ENCODE assay signal across 32 mouse cellular contexts in the genomic region with DNA sequence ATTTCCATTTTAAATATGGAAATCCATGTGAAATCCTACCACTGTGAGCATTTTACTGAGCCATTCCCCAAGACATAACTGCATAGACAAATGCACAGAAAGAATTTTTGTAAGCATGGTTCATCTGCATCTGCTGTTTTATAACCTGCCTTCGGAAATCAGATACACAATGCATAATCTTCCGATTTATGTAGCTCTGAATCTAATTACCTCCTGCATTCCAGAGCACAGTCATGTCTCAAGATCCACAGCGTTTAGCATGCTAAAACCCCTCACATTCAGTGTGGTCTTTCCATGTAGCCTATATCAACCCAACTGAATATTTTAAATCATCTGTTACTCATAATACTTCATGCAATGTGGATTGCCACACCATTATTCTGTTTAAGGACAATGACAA.
"Had no signal": no experiment of that assay in that cellular context is flagged by ENCODE, and none has a peak within 500 bp of the region (broad histone marks: within the 10 kb centered on the region; RNA-seq: fewer than 3 reads in every experiment).

No protein-coding gene starts in this region.

- H3K9me3 ChIP-seq: limb, embryonic 10.5 days; limb, embryonic 12.5 days; limb, embryonic 13.5 days; limb, embryonic 15.5 days; liver, embryonic 12.5 days; liver, embryonic 13.5 days; liver, embryonic 15.5 days; lung, embryonic 15.5 days; megakaryocyte, embryonic 14.5 days; midbrain, embryonic 10.5 days; midbrain, embryonic 12.5 days; midbrain, embryonic 13.5 days; midbrain, embryonic 15.5 days; neural tube, embryonic 12.5 days had no signal

- H3K4me2 ChIP-seq: limb, embryonic 12.5 days; limb, embryonic 13.5 days; limb, embryonic 15.5 days; liver, embryonic 11.5 days; liver, embryonic 12.5 days; liver, embryonic 13.5 days; liver, embryonic 15.5 days; lung, embryonic 14.5 days; lung, embryonic 15.5 days; midbrain, embryonic 11.5 days; midbrain, embryonic 12.5 days; midbrain, embryonic 13.5 days; midbrain, embryonic 15.5 days; neural tube, embryonic 12.5 days had no signal

- DNase-seq: left cerebral cortex, postnatal 4 days; liver; liver, embryonic 13.5 days; liver, postnatal 0 days; lung, adult 18-20 months; lung, adult 2 months; lung, embryonic 14.5 days; lung, postnatal 10 days; lung, postnatal 14 days; lung, postnatal 36 days; lung, postnatal 4 days; midbrain, embryonic 14.5 days had no signal

- H3K9ac ChIP-seq: limb, embryonic 12.5 days; limb, embryonic 13.5 days; limb, embryonic 15.5 days; liver, embryonic 12.5 days; liver, embryonic 13.5 days; liver, embryonic 14.5 days; liver, embryonic 15.5 days; liver, postnatal 0 days; lung, embryonic 14.5 days; lung, embryonic 15.5 days; midbrain, embryonic 12.5 days; midbrain, embryonic 13.5 days; midbrain, embryonic 15.5 days; neural tube, embryonic 12.5 days had no signal

- H3K4me3 ChIP-seq: limb, embryonic 10.5 days; limb, embryonic 12.5 days; limb, embryonic 13.5 days; limb, embryonic 15.5 days; liver, embryonic 12.5 days; liver, embryonic 13.5 days; liver, embryonic 15.5 days; lung, embryonic 15.5 days; megakaryocyte, embryonic 14.5 days; midbrain, embryonic 10.5 days; midbrain, embryonic 12.5 days; midbrain, embryonic 13.5 days; midbrain, embryonic 15.5 days; myocyte; neural tube, embryonic 12.5 days had no signal

- H3K27me3 ChIP-seq: limb, embryonic 12.5 days; limb, embryonic 13.5 days; limb, embryonic 15.5 days; liver, embryonic 12.5 days; liver, embryonic 13.5 days; liver, embryonic 15.5 days; lung, embryonic 15.5 days; megakaryocyte, embryonic 14.5 days; midbrain, embryonic 12.5 days; midbrain, embryonic 13.5 days; midbrain, embryonic 15.5 days; neural tube, embryonic 12.5 days had no signal

- ATAC-seq: liver, embryonic 12.5 days; liver, postnatal 0 days; lung, postnatal 0 days; midbrain, embryonic 13.5 days; midbrain, embryonic 15.5 days; midbrain, embryonic 16.5 days had no signal

- H3K36me3 ChIP-seq: limb, embryonic 15.5 days; liver, embryonic 12.5 days; liver, embryonic 13.5 days; liver, embryonic 15.5 days; midbrain, embryonic 10.5 days; midbrain, embryonic 12.5 days; midbrain, embryonic 13.5 days; midbrain, embryonic 15.5 days had no signal

- H3K27ac ChIP-seq: limb, embryonic 10.5 days; limb, embryonic 12.5 days; limb, embryonic 13.5 days; limb, embryonic 15.5 days; liver, embryonic 12.5 days; liver, embryonic 13.5 days; liver, embryonic 14.5 days; liver, embryonic 15.5 days; lung, embryonic 15.5 days; macrophage; midbrain, embryonic 10.5 days; midbrain, embryonic 12.5 days; midbrain, embryonic 13.5 days; midbrain, embryonic 15.5 days; neural tube, embryonic 12.5 days had no signal

- H3K4me1 ChIP-seq: limb, embryonic 10.5 days; limb, embryonic 12.5 days; limb, embryonic 13.5 days; limb, embryonic 15.5 days; liver, embryonic 12.5 days; liver, embryonic 13.5 days; liver, embryonic 15.5 days; midbrain, embryonic 10.5 days; midbrain, embryonic 12.5 days; midbrain, embryonic 13.5 days; midbrain, embryonic 15.5 days; neural tube, embryonic 12.5 days had no signal
